Mouse (Mus musculus) Patski (cell line): ENCODE data around the gene Dpp6. TPM values are rescaled to one million over a fixed set of nuclear protein-coding genes. Genes with fewer than 3 reads are reported as not detected.

Experiments
- ATAC-seq: fragments of 100-300 bp; one replicate; pipeline ENCODE4 v1.8.0; 2021
- CTCF ChIA-PET: fragments of 350-600 bp; sonication (Branson Sonifier 250); formaldehyde crosslinking; loops from one replicate; lab custom pipeline; 2022; ENCODE audit warnings: inconsistent platforms; lab: Charles Lee
- POLR2A ChIA-PET: fragments of 350-600 bp; sonication (Branson Sonifier 250); formaldehyde crosslinking; loops from one replicate; lab custom pipeline; 2022; ENCODE audit warnings: antibody characterized with exemption, inconsistent platforms; lab: Charles Lee
- DNase-seq: peaks from one replicate; pipeline ENCODE4 v3.0.0-alpha.2; 2011; ENCODE audit warnings: low read depth, low spot score
- H3K27me3 ChIP-seq: fragments of 371-371 bp; one replicate; pipeline ENCODE4 v1.5.1; 2021
- CTCF ChIP-seq: fragments of 100-300 bp; IDR thresholded peaks from one replicate; pipeline ENCODE4 v1.5.1; 2021
- in situ Hi-C: fragments of 300-500 bp; cut with MboI; formaldehyde crosslinking; loops from 3 replicates; pipeline ENCODE4 v1.11.1; 2018; ENCODE audit warnings: low pct_unique_long_range_greater_than_20kb, mixed read lengths
- polyA plus RNA-seq: library from polyadenylated mRNA; unstranded; gene quantifications from one replicate; pipeline ENCODE4 v1.2.3, GENCODE M21; 2021

Gene Dpp6
- polyA plus RNA-seq, 1 experiment from 2014 or later, result 0.56 TPM

DNA sequence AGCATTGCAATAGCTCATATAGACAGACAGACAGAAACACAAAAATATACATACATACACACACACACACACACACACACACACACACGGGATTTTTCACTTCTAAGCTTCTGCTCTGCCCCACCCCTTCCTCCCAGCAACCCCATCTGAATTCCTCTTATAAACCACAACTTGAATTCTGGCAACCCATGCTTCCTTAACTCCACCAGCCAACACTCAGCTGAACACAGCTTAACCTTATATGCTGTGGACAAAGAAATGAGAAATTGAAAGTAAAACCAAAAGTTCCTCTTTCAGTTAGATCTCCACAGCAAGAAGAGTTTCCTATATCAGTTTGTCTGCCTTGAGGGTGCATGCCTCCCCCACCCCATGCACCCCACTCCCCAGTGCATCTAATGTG is 378.0 kb downstream of the Dpp6 start:
- DNase-seq (no peak), ATAC-seq (no peak)
- CTCF ChIA-PET, result no interaction called here

DNA sequence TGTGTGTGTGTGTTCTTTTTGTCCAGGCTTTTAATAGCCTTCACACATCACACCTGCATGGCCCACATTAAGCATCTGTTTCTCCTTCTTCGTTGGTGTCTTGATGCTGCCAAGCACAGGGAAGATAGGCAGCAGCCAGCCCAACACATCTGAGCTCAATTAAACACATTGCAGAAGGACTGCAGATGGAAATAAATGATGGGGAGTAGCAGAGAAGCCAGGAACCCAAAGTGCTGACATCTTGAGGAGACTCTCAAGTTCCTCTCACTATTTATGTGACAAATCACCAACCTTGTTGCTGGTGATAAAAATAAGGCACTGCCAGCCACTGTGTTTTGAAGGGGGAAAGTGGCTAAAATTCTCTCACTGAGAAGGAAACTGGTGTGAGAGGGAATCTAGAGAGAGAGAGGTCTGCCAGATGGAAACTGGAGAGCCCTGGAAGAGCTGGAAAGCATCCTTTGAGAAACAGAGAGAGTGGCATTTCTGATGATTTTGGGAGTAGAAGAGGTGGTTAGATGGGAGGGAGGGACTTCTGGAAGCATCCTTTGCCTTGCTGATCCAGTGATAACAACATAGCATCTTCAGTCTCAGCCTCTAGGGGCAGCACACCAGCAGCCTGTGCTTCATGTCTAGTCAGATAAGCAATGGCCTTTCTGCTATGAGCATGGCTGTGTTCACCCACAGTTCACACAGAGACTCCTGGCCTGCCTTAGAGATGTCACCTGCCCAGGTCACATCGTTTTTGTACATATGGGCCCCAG is 383.8 kb downstream of the Dpp6 start:
- ChIA-PET POLR2A (no interaction called here), CTCF (interaction anchor here (1.0 kb wide), 1 partner anchor 11 kb away, joined by 3 read pairs; no protein-coding TSS in a partner anchor)
- peak; percentile 31 for TF ChIP-seq CTCF
- DNase-seq (no peak), ATAC-seq (no peak)
- in situ Hi-C loops, result no loop called here
- H3K27me3 ChIP-seq, result no peaks in the 10 kb centered on the region

More for the DNA sequence above, 378.0 kb downstream of the Dpp6 start:
- in situ Hi-C loops, result no loop called here
- POLR2A ChIA-PET, result no interaction called here
- no peak for TF ChIP-seq CTCF
- H3K27me3 ChIP-seq, result no peaks in the 10 kb centered on the region

DNA sequence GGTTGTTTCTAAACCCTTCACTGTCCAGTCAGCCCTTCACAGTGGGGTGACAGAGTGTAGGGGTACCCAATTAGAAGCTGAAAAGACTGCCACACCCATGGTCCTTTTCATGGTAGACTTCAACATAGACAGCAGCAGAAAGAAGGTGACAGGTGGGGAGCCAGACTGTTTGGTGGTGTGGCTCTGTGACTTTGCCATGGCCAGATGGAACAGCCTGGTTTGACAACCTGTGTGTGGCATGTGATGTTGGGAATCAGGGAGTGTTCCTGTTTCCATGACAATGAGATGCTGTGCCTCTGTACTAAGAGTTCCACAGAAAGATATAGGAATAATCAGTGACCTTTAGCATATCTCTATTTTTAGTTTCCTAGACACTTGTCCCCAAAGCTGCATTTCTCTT is 386.1 kb downstream of the Dpp6 start:
- ChIA-PET POLR2A (no interaction called here), CTCF (no interaction called here)
- in situ Hi-C loops, result no loop called here
- DNase-seq (no peak), ATAC-seq (no peak)
- TF ChIP-seq CTCF, result no peak
- no peaks in the 10 kb centered on the region for H3K27me3 ChIP-seq

DNA sequence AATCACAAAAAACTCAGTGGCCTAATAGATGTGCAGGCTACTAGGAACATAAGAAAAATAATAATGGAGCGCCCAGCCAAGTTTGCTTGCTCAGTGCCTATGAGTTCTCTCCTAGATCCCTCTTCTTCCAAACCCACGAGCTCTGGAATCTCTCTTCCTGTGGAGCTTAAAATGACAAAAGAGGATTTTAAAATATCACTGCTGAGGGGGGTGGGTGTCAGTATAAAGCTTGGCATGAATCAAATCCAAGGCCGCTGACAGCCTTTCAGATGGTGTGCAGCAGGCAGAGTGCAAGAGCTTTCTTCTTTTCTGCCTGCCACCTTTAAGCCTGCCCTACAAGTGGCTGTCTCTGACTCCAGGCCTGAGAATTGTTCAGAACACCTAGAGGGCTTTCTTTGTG is 387.7 kb downstream of the Dpp6 start:
- no peak for DNase-seq
- CTCF ChIA-PET, result no interaction called here
- POLR2A ChIA-PET, result no interaction called here
- no peaks in the 10 kb centered on the region for H3K27me3 ChIP-seq
- no peak for TF ChIP-seq CTCF
- in situ Hi-C loops, result no loop called here
- ATAC-seq, result no peak

DNA sequence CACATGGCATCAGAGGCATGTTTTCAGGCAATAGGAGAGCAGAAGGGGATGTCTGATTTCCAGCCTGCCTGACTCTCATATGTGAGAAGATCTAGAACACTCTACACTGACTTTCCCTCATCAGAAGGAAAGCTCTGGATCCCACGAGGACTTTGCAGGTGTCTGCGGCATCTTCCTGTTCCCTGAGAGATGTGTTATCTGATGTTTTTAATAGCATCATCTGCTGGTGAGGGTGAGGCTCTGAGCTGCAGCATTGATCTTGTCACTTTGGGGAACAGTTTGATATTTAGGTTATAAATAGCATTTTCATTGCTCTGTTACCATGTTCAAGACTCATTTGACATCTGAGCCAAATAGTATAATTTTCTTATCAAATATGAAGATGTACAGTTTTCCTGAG is 388.8 kb downstream of the Dpp6 start:
- no peaks in the 10 kb centered on the region for H3K27me3 ChIP-seq
- ATAC-seq (no peak), DNase-seq (no peak)
- ChIA-PET CTCF (no interaction called here), POLR2A (no interaction called here)
- TF ChIP-seq CTCF, result no peak
- in situ Hi-C loops, result no loop called here

DNA sequence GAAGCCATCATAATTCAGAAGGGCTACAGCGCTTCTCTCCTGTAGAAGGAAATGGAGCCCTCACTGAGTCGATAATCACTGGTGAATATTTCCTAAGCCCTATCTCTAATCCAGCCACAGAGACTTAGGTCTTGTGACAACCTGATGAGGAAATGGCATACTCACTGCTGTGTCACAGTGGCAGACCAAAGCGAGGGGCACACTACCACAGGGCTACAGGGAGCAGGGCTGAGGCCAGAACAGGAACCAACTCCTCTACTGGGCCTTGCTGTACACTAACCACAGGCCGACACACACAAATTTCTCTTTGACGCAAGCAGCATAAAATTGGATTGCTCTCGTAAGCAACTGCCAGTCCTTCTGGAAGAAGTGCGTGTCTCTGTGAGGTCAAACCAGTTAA is 389.2 kb downstream of the Dpp6 start:
- no peak for ATAC-seq
- H3K27me3 ChIP-seq, result no peaks in the 10 kb centered on the region
- in situ Hi-C loops, result no loop called here
- no peak for TF ChIP-seq CTCF
- ChIA-PET CTCF (no interaction called here), POLR2A (no interaction called here)
- DNase-seq, result no peak

DNA sequence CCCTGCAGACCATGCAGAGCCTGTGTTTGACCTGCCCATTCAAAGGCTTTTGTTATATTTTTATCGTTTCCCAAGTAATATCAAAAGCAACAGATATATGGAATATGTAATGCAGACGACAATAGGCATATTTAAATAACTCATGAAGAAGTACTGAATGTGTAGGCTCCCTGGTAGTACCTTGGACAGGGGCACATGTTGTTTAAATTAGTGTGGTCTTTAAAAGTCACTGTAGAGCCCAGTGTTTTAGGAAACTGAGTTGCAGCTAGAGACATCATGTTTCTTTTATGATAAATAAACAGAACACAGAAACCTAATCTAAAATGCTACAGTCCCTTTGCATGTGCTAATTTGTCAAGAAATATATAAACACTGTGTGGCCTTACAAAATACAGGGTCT is 403.1 kb downstream of the Dpp6 start:
- no peak for ATAC-seq
- ChIA-PET POLR2A (no interaction called here), CTCF (no interaction called here)
- in situ Hi-C loops, result no loop called here
- no peak for DNase-seq
- no peak for TF ChIP-seq CTCF
- no peaks in the 10 kb centered on the region for H3K27me3 ChIP-seq

DNA sequence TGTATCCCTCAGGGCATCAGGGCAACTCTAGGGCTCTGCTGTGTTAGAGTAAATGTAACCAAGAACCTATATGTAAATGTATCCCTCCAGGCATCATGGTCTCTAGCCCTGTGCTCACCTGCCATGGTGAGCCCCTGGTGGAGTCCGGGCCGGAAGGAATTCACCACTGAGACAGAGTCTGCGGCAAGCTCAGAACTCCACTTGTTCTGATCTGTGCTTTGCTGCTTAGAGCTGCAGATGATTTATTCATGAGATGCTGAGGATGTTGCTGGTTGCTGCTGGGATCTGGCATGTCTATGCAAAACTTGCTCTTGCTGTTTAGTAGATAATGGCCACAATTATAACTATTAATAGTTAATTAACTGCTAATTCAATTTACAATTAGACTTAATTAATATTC is 425.1 kb downstream of the Dpp6 start:
- no peaks in the 10 kb centered on the region for H3K27me3 ChIP-seq
- TF ChIP-seq CTCF, result no peak
- ATAC-seq (no peak), DNase-seq (no peak)
- in situ Hi-C loops, result no loop called here
- POLR2A ChIA-PET, result no interaction called here
- CTCF ChIA-PET, result no interaction called here

DNA sequence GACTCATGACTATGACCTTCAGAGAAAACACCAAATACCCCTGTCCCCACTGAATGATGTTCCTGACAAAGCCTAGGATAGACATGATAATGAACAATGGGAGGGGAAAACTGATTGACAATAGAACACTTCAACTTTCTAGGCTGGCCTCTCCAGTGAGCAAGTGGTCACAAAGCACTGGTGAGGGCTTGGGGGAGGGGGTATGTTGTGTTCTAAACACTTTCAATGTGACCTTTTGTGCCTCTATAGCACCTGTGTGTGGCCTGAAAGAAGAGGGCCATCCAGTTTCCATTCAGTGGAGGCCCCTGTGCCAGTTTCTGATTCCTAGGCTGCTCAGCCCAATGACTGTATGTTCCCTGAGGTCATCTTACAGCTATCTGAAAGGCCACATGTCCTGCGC is 426.2 kb downstream of the Dpp6 start:
- no peak for TF ChIP-seq CTCF
- ChIA-PET POLR2A (no interaction called here), CTCF (no interaction called here)
- in situ Hi-C loops, result no loop called here
- ATAC-seq, result no peak
- no peak for DNase-seq
- H3K27me3 ChIP-seq, result no peaks in the 10 kb centered on the region

DNA sequence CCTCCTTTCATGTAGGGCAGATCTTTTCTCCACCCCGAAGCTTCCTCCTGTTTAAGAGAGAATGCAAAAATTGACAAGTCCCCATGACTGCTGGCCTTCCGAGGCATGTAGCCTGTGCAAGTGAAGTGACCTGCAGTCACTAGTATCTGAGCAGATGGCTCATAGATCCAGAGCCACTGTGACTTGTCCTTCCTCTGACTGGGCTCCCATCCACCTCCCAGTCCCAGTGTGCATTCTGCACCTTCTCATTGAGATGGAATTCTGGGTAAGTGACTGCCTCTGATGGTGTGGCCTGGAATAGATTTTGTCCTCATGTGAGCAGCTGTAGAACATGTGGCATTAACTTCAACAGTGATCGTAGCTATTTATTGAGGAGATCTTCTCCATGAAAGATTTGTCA is 430.8 kb downstream of the Dpp6 start:
- DNase-seq (no peak), ATAC-seq (no peak)
- no peak for TF ChIP-seq CTCF
- no peaks in the 10 kb centered on the region for H3K27me3 ChIP-seq
- ChIA-PET POLR2A (no interaction called here), CTCF (interaction anchor here (0.9 to 1.0 kb wide), 2 partner anchors 13 to 21 kb away, joined by 3 read pairs; no protein-coding TSS in a partner anchor)
- in situ Hi-C loops, result no loop called here

DNA sequence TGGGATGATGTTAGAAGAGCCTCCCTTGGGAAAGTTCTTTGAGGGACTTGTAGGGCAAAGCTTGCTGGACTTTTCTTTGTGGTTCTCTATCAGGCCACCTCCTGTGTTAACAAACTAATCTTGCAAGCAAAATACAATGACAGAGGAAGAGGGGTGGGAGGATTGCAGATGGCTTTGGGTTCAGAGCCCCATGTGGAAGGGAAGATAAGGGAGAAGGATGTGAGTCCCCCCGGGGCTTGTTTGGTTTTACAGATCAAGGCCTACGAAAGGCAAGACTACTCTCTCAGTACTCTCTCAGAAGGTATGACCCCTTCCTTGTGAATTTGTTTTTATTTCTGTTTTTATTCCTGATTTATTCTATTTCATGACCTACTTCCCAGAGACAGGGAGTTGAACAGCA is 431.7 kb downstream of the Dpp6 start:
- in situ Hi-C loops, result no loop called here
- TF ChIP-seq CTCF, result no peak
- no peak for ATAC-seq
- no peak for DNase-seq
- CTCF ChIA-PET, result no interaction called here
- no peaks in the 10 kb centered on the region for H3K27me3 ChIP-seq
- POLR2A ChIA-PET, result no interaction called here

DNA sequence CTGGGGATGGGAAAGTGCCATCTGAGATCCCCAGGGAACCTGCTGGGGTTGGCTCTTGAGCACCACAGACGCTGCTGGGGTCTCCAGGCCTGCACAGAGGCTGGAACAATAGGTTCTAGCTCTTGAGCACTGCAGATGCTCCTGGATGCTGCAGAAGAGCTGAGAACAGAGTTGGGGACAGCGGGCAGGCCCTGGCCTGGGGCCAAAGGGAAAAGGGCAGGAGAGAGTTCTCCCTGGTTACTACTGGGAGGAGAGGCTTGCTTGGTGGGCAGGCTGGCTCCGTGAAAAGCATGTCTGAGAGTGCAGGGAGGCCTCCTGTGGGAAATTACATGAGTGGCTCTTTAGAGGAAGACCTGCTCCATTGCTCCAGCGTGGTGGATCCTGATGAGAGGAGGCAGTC is 432.9 kb downstream of the Dpp6 start:
- no peaks in the 10 kb centered on the region for H3K27me3 ChIP-seq
- in situ Hi-C loops, result no loop called here

More for the DNA sequence above, 432.9 kb downstream of the Dpp6 start:
- TF ChIP-seq CTCF, result no peak
- ATAC-seq (no peak), DNase-seq (no peak)
- ChIA-PET POLR2A (no interaction called here), CTCF (no interaction called here)
